Comparison of ENCODE assay signal across 8 mouse cellular contexts in the genomic region with DNA sequence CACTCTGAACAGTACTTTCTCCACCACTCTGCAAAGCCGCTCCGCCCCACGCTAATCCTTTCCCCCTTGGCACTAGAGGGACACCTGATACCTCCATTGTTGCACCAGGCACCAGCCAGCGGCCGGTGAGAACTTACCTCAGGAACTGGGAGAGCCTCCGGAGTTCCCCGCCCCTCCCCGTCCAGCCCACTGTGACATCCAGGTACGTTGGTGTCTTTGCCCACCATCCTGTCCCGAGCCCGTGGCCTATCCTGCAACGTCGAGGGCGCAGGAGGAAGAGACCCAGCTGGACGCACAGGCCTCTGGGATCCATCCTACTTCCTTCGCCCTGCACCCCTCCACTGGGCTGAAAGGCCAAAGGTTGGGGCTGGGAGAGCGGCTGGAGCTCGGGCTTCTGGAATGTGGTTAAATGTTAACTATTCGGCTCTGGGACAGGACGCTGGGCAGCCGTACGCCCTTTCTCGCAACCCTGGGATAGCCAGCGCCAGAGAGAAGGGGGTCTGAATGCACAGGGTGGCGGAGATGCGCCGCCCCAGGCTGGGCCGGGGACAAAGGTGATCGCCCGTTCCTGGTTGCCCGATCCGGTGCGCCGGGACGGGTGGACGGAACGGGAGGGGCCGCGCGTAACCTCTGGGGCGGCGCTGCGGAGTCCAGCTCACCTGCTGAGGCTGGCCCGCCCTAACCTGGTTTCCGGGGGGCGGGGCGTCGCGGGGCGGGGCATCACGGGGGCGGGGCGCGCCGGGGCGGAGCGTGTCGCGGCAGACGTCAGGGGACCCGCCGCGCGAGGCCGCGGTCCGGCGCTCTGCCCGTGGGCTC. TPM values are rescaled to one million over a fixed set of nuclear protein-coding genes. Genes with fewer than 3 reads are reported as not detected.
DNase-seq lines count a peak whose midpoint lies in the region; ATAC-seq and TF ChIP-seq lines count a peak whose summit lies in the region.

No protein-coding gene starts in this region.

- peak overlapping the region; percentile 94 for H3K4me2 ChIP-seq in stomach, postnatal 0 days (replicated peaks; ENCODE audit: low read depth)

- DNase-seq in MN1 (ENCODE audit: low spot score), result peak; percentile 49
- DNase-seq in embryo, embryonic 10 days (ENCODE audit: low spot score), result peak; percentile 57
- peak; percentile 37 to 55 for DNase-seq in heart, postnatal 14 days
- peak; percentile 80 to 90 for DNase-seq in kidney, postnatal 4 days
- peak; percentile 64 for DNase-seq in midbrain, embryonic 10.5 days (ENCODE audit: low spot score)
- peak; percentile 96 for DNase-seq in stomach, postnatal 0 days (ENCODE audit: low spot score)
- DNase-seq in gastrocnemius, postnatal 36 days, result no peak

- peaks cover 5% of the 10 kb centered on the region for H3K79me3 ChIP-seq in C2C12 (ENCODE audit: low read depth)

- peak; percentile 80 for ATAC-seq in stomach, postnatal 0 days (ENCODE audit: low FRiP score, low TSS enrichment)

- TF ChIP-seq CTCF in C2C12 (IDR thresholded peaks at IDR 0.05; ENCODE audit: control insufficient read depth, insufficient read depth, insufficient read length), result no peak
- peak; percentile 46 for TF ChIP-seq CTCF in stomach, postnatal 0 days (IDR thresholded peaks at IDR 0.05; ENCODE audit: low read depth)

- peak overlapping the region; percentile 55 for H3K4me3 ChIP-seq in C2C12 (ENCODE audit: insufficient read depth, poor library complexity, severe bottlenecking)
- H3K4me3 ChIP-seq in midbrain, embryonic 10.5 days, result peak overlapping the region; percentile 86
- H3K4me3 ChIP-seq in stomach, postnatal 0 days (ENCODE audit: low read depth, low read length), result peak overlapping the region; percentile 81

- H3K79me2 ChIP-seq in C2C12 (ENCODE audit: control insufficient read depth, insufficient read depth), result peaks cover 36% of the 10 kb centered on the region

- H3ac ChIP-seq in C2C12 (ENCODE audit: control insufficient read depth, insufficient read length, low read depth), result peak overlapping the region; percentile 96

- peak overlapping the region; percentile 90 for H3K9ac ChIP-seq in stomach, postnatal 0 days (ENCODE audit: low read length)

- H3K9me3 ChIP-seq in midbrain, embryonic 10.5 days (replicated peaks), result no peaks in the 10 kb centered on the region
- H3K9me3 ChIP-seq in stomach, postnatal 0 days (ENCODE audit: control insufficient read depth, low read length), result no peaks in the 10 kb centered on the region

- H3K27me3 ChIP-seq in C2C12 (ENCODE audit: control insufficient read depth, insufficient read depth, insufficient read length), result no peaks in the 10 kb centered on the region
- peaks cover 55% of the 10 kb centered on the region for H3K27me3 ChIP-seq in midbrain, embryonic 10.5 days (ENCODE audit: low read depth, poor library complexity, severe bottlenecking)
- no peaks in the 10 kb centered on the region for H3K27me3 ChIP-seq in stomach, postnatal 0 days (ENCODE audit: control insufficient read depth, insufficient read depth, low read length)

- peaks cover 23% of the 10 kb centered on the region for H3K4me1 ChIP-seq in midbrain, embryonic 10.5 days
- H3K4me1 ChIP-seq in stomach, postnatal 0 days (replicated peaks; ENCODE audit: control insufficient read depth, insufficient read depth), result peaks cover 2% of the 10 kb centered on the region; the same call in 1 of the 2 replicates

- no peak for TF ChIP-seq EP300 in stomach, postnatal 0 days (optimal IDR thresholded peaks at IDR 0.05)

- WGBS in midbrain, embryonic 10.5 days, result 2% methylated on average over 52 of the region's 69 CpGs
- 8% methylated on average over 43 of the region's 69 CpGs for WGBS in stomach, postnatal 0 days

- H3K27ac ChIP-seq in midbrain, embryonic 10.5 days (replicated peaks), result peak overlapping the region; percentile 75; the same call in 1 of the 2 replicates
- H3K27ac ChIP-seq in stomach, postnatal 0 days (replicated peaks), result peak overlapping the region; percentile 96

- peaks cover 13% of the 10 kb centered on the region for H3K36me3 ChIP-seq in C2C12 (ENCODE audit: control insufficient read depth, insufficient read depth)
- H3K36me3 ChIP-seq in midbrain, embryonic 10.5 days, result no peaks in the 10 kb centered on the region
- H3K36me3 ChIP-seq in stomach, postnatal 0 days (ENCODE audit: control insufficient read depth, insufficient read depth, low read length), result no peaks in the 10 kb centered on the region

- intact Hi-C loops in heart, postnatal 14 days (cut with DNase I), result no loop called here
- intact Hi-C loops in gastrocnemius, postnatal 36 days (cut with DNase I), result no loop called here

TF ChIP-seq in C2C12, 6 proteins besides CTCF, POLR2A, EP300 and RAD21:
- TF ChIP-seq MAX (IDR thresholded peaks at IDR 0.05), result no peak
- TF ChIP-seq MYOD1 (IDR thresholded peaks at IDR 0.05; ENCODE audit: control insufficient read depth, insufficient read length, low read depth), result no peak

RNA-seq across cellular contexts. Expression of gene Cep170b, which starts 1.4 kb away (rescaled TPM):
- 33.3 TPM for polyA plus RNA-seq in C2C12 (2012; fragmentation: generic; extraction: Trizol)
- total RNA-seq in heart, postnatal 14 days (2021), result 1 to 10 TPM; 8.6 to 9.9 TPM
- polyA plus RNA-seq in midbrain, embryonic 10.5 days (2016; fragmentation: Nextera tagmentation; extraction: Ambion mirVana), result 3.3 and 4.3 TPM in 2 replicates
- 20.7 and 21.2 TPM in 2 replicates for polyA plus RNA-seq in stomach, postnatal 0 days (2015; fragmentation: Nextera tagmentation; extraction: Ambion mirVana)
- 10 to 100 TPM; 11.2 to 12.3 TPM for total RNA-seq in gastrocnemius, postnatal 36 days (2021)

RNA-seq across cellular contexts. Expression of gene Pld4, which starts 38.8 kb away (rescaled TPM):
- not detected for polyA plus RNA-seq in C2C12 (2012; fragmentation: generic; extraction: Trizol)
- total RNA-seq in heart, postnatal 14 days (2021), result 1 to 10 TPM; 6.3 to 8.0 TPM
- 3.7 and 5.7 TPM in 2 replicates for polyA plus RNA-seq in midbrain, embryonic 10.5 days (2016; fragmentation: Nextera tagmentation; extraction: Ambion mirVana)
- 9.6 and 9.8 TPM in 2 replicates for polyA plus RNA-seq in stomach, postnatal 0 days (2015; fragmentation: Nextera tagmentation; extraction: Ambion mirVana)
- total RNA-seq in gastrocnemius, postnatal 36 days (2021), result 1 to 10 TPM; 2.3 to 3.0 TPM

RNA-seq across cellular contexts. Expression of gene Zbtb42, which starts 43.0 kb away (rescaled TPM):
- 4.2 TPM for polyA plus RNA-seq in C2C12 (2012; fragmentation: generic; extraction: Trizol)
- total RNA-seq in heart, postnatal 14 days (2021), result 1 to 10 TPM; 5.8 to 7.2 TPM
- 8.2 and 9.2 TPM in 2 replicates for polyA plus RNA-seq in midbrain, embryonic 10.5 days (2016; fragmentation: Nextera tagmentation; extraction: Ambion mirVana)
- 11.3 and 12.1 TPM in 2 replicates for polyA plus RNA-seq in stomach, postnatal 0 days (2015; fragmentation: Nextera tagmentation; extraction: Ambion mirVana)
- 1 to 10 TPM in 1 of 2 experiments, under 1 TPM in 1; 0.79 to 1.1 TPM for total RNA-seq in gastrocnemius, postnatal 36 days (2021)

RNA-seq across cellular contexts. Expression of gene Akt1, which starts 46.9 kb away (rescaled TPM):
- 297 TPM for polyA plus RNA-seq in C2C12 (2012; fragmentation: generic; extraction: Trizol)
- 100 to 1,000 TPM; 217 to 237 TPM for total RNA-seq in heart, postnatal 14 days (2021)
- polyA plus RNA-seq in midbrain, embryonic 10.5 days (2016; fragmentation: Nextera tagmentation; extraction: Ambion mirVana), result 44.5 and 46.2 TPM in 2 replicates
- 84.5 and 98.2 TPM in 2 replicates for polyA plus RNA-seq in stomach, postnatal 0 days (2015; fragmentation: Nextera tagmentation; extraction: Ambion mirVana)
- total RNA-seq in gastrocnemius, postnatal 36 days (2021), result 10 to 100 TPM; 49.9 to 55.7 TPM

Comparison
In these comparisons a context has a peak if more than half of its experiments do, and no peak if none do; other contexts are left out.
1. DNase-seq: peak in MN1 (single experiment), embryo, embryonic 10 days (single experiment), heart, postnatal 14 days (2 of 2), kidney, postnatal 4 days (2 of 2), midbrain, embryonic 10.5 days (single experiment) and stomach, postnatal 0 days (single experiment); none in gastrocnemius, postnatal 36 days (0 of 2).
2. Peak in every context shown above with its lines, with median percentiles within 50 percentile points of each other: H3K4me3 ChIP-seq.